Mouse (Mus musculus): ENCODE results near the gene 1700020D05Rik. TPM values are rescaled to one million over a fixed set of nuclear protein-coding genes. Genes with fewer than 3 reads are reported as not detected.
A peak's percentile ranks its signal among the peaks of the same experiment; 100 is the strongest.

1700020D05Rik gene
- polyA plus RNA-seq, 1 experiment = not detected

- TF ChIP-seq GATA1 (IDR thresholded peaks at IDR 0.05; ENCODE audit: borderline replicate concordance, low read length) = no peak
- TF ChIP-seq FLI1 (IDR thresholded peaks at IDR 0.05; ENCODE audit: low read length) = no peak
- no peaks in the 10 kb centered on the region for H3K27me3 ChIP-seq (replicated peaks)
- no peak overlapping the region for H3K4me3 ChIP-seq (replicated peaks)
- peaks cover 72% of the 10 kb centered on the region for H3K4me1 ChIP-seq
- peaks cover 67% of the 10 kb centered on the region for H3K36me3 ChIP-seq (replicated peaks; ENCODE audit: low read length)
- no peaks in the 10 kb centered on the region for H3K9me3 ChIP-seq
Measured at GRCm38 (mm10) chr19:5463791-5464562, 39.6 kb downstream of the 1700020D05Rik start.

GRCm38 (mm10) chr19:5463212-5463611 is 40.4 kb downstream of the 1700020D05Rik start:
- no peaks in the 10 kb centered on the region for H3K9me3 ChIP-seq
- peaks cover 67% of the 10 kb centered on the region for H3K36me3 ChIP-seq (replicated peaks; ENCODE audit: low read length)
- no peak for TF ChIP-seq FLI1 (IDR thresholded peaks at IDR 0.05; ENCODE audit: low read length)
- TF ChIP-seq GATA1 (IDR thresholded peaks at IDR 0.05; ENCODE audit: borderline replicate concordance, low read length) = no peak
- H3K4me3 ChIP-seq (replicated peaks) = no peak overlapping the region
- peaks cover 73% of the 10 kb centered on the region for H3K4me1 ChIP-seq
- no peaks in the 10 kb centered on the region for H3K27me3 ChIP-seq (replicated peaks)

GRCm38 (mm10) chr19:5461411-5461810 is 42.2 kb downstream of the 1700020D05Rik start:
- H3K36me3 ChIP-seq (replicated peaks; ENCODE audit: low read length) = peaks cover 51% of the 10 kb centered on the region

GRCm38 (mm10) chr19:5460465-5460911 is 43.1 kb downstream of the 1700020D05Rik start, which contains the start of gene Fibp:
TSS of gene Fibp (plus strand) at chr19:5460615.
- TF ChIP-seq FLI1 (IDR thresholded peaks at IDR 0.05; ENCODE audit: low read length) (no peak), GATA1 (IDR thresholded peaks at IDR 0.05; ENCODE audit: borderline replicate concordance, low read length) (no peak)
- Histone ChIP-seq H3K36me3 (replicated peaks; ENCODE audit: low read length) (peaks cover 42% of the 10 kb centered on the region), H3K4me1 (peaks cover 69% of the 10 kb centered on the region), H3K4me3 (replicated peaks) (peak within 1 kb of the TSS; percentile 100), H3K27me3 (replicated peaks) (no peaks in the 10 kb centered on the region), H3K9me3 (no peaks in the 10 kb centered on the region)

More at GRCm38 (mm10) chr19:5461411-5461810, 42.2 kb downstream of the 1700020D05Rik start:
- Histone ChIP-seq H3K9me3 (no peaks in the 10 kb centered on the region), H3K4me3 (replicated peaks) (peak overlapping the region; percentile 100), H3K4me1 (peaks cover 66% of the 10 kb centered on the region), H3K27me3 (replicated peaks) (no peaks in the 10 kb centered on the region)
- TF ChIP-seq FLI1 (IDR thresholded peaks at IDR 0.05; ENCODE audit: low read length) (no peak), GATA1 (IDR thresholded peaks at IDR 0.05; ENCODE audit: borderline replicate concordance, low read length) (no peak)

GRCm38 (mm10) chr19:5459896-5460295 is 43.7 kb downstream of the 1700020D05Rik start:
- Histone ChIP-seq H3K36me3 (replicated peaks; ENCODE audit: low read length) (peaks cover 42% of the 10 kb centered on the region), H3K27me3 (replicated peaks) (no peaks in the 10 kb centered on the region), H3K9me3 (no peaks in the 10 kb centered on the region), H3K4me1 (peaks cover 71% of the 10 kb centered on the region), H3K4me3 (replicated peaks) (peak overlapping the region; percentile 100)
- TF ChIP-seq FLI1 (IDR thresholded peaks at IDR 0.05; ENCODE audit: low read length) (no peak), GATA1 (IDR thresholded peaks at IDR 0.05; ENCODE audit: borderline replicate concordance, low read length) (no peak)

- Histone ChIP-seq H3K27me3 (replicated peaks) (no peaks in the 10 kb centered on the region), H3K36me3 (replicated peaks; ENCODE audit: low read length) (peaks cover 42% of the 10 kb centered on the region), H3K4me3 (replicated peaks) (no peak overlapping the region), H3K4me1 (peaks cover 65% of the 10 kb centered on the region), H3K9me3 (no peaks in the 10 kb centered on the region)
- no peak for TF ChIP-seq FLI1 (IDR thresholded peaks at IDR 0.05; ENCODE audit: low read length)
- TF ChIP-seq GATA1 (IDR thresholded peaks at IDR 0.05; ENCODE audit: borderline replicate concordance, low read length) = no peak
Measured at GRCm38 (mm10) chr19:5459019-5459418, 44.6 kb downstream of the 1700020D05Rik start.

GRCm38 (mm10) chr19:5457746-5458442 is 45.7 kb downstream of the 1700020D05Rik start, which contains the start of gene Ccdc85b:
TSS of gene Ccdc85b (minus strand) at chr19:5457894.
- peaks cover 57% of the 10 kb centered on the region for H3K4me1 ChIP-seq
- no peaks in the 10 kb centered on the region for H3K27me3 ChIP-seq (replicated peaks)
- peaks cover 35% of the 10 kb centered on the region for H3K36me3 ChIP-seq (replicated peaks; ENCODE audit: low read length)
- H3K4me3 ChIP-seq (replicated peaks) = peak within 1 kb of the TSS; percentile 97
- no peaks in the 10 kb centered on the region for H3K9me3 ChIP-seq
- TF ChIP-seq FLI1 (IDR thresholded peaks at IDR 0.05; ENCODE audit: low read length) (no peak), GATA1 (IDR thresholded peaks at IDR 0.05; ENCODE audit: borderline replicate concordance, low read length) (no peak)

- Histone ChIP-seq H3K27me3 (replicated peaks) (no peaks in the 10 kb centered on the region), H3K36me3 (replicated peaks; ENCODE audit: low read length) (peaks cover 28% of the 10 kb centered on the region), H3K4me3 (replicated peaks) (peak overlapping the region; percentile 97), H3K4me1 (peaks cover 57% of the 10 kb centered on the region), H3K9me3 (no peaks in the 10 kb centered on the region)
- TF ChIP-seq GATA1 (IDR thresholded peaks at IDR 0.05; ENCODE audit: borderline replicate concordance, low read length) = no peak
- no peak for TF ChIP-seq FLI1 (IDR thresholded peaks at IDR 0.05; ENCODE audit: low read length)
Measured at GRCm38 (mm10) chr19:5456922-5457745, 46.5 kb downstream of the 1700020D05Rik start.

- Histone ChIP-seq H3K9me3 (no peaks in the 10 kb centered on the region), H3K36me3 (replicated peaks; ENCODE audit: low read length) (peaks cover 20% of the 10 kb centered on the region), H3K27me3 (replicated peaks) (peaks cover 4% of the 10 kb centered on the region), H3K4me3 (replicated peaks) (peak overlapping the region; percentile 97), H3K4me1 (peaks cover 56% of the 10 kb centered on the region)
- TF ChIP-seq GATA1 (IDR thresholded peaks at IDR 0.05; ENCODE audit: borderline replicate concordance, low read length) (no peak), FLI1 (IDR thresholded peaks at IDR 0.05; ENCODE audit: low read length) (no peak)
Measured at GRCm38 (mm10) chr19:5456241-5456921, 47.2 kb downstream of the 1700020D05Rik start.
